Mouse (Mus musculus) kidney, embryonic 16.5 days (tissue): ENCODE data around the gene Rab11fip5. TPM values are rescaled to one million over a fixed set of nuclear protein-coding genes. Genes with fewer than 3 reads are reported as not detected.

Experiments used
- ATAC-seq: fragments of 200-750 bp; cut with Nextera tagmentation; 2 replicates; pipeline ENCODE4 v1.8.0; 2017; ENCODE audit warnings: moderate TSS enrichment; ENCODE audit not compliant: low FRiP score, low TSS enrichment
- H3K27ac ChIP-seq: fragments of 300-500 bp; sonication (generic); 2 replicates; pipeline ENCODE4 v1.5.1; 2014; ENCODE audit warnings: low read length
- H3K27me3 ChIP-seq: fragments of 300-500 bp; sonication (generic); 2 replicates; pipeline ENCODE4 v1.6.1; 2014; ENCODE audit warnings: low read length, control low read depth, mixed read lengths; ENCODE audit not compliant: insufficient read depth
- H3K36me3 ChIP-seq: fragments of 300-500 bp; sonication (generic); 2 replicates; pipeline ENCODE4 v1.6.1; 2014; ENCODE audit warnings: low read length, control low read depth, mixed read lengths; ENCODE audit not compliant: insufficient read depth
- H3K4me1 ChIP-seq: fragments of 300-500 bp; sonication (generic); 2 replicates; pipeline ENCODE4 v1.6.1; 2014; ENCODE audit warnings: low read length, control low read depth, mixed read lengths; ENCODE audit not compliant: insufficient read depth
- H3K4me2 ChIP-seq: fragments of 300-500 bp; sonication (generic); replicated peaks from 2 replicates; pipeline ENCODE4 v1.6.1; 2014; ENCODE audit warnings: low read depth, low read length
- H3K4me3 ChIP-seq: fragments of 300-500 bp; sonication (generic); 2 replicates; pipeline ENCODE4 v1.5.1; 2014; ENCODE audit warnings: mild to moderate bottlenecking, low read length
- H3K9ac ChIP-seq: fragments of 300-500 bp; sonication (generic); replicated peaks from 2 replicates; pipeline ENCODE4 v1.6.1; 2014; ENCODE audit warnings: low read length
- H3K9me3 ChIP-seq: fragments of 300-500 bp; sonication (generic); 2 replicates; pipeline ENCODE4 v1.6.1; 2016; ENCODE audit warnings: low read length, control low read depth
- WGBS: fragments of 180-500 bp; shearing (Covaris S2); extraction: QIAGEN DNeasy Blood & Tissue Kit; methylation state at CpG from one replicate; pipeline ENCODE4 v1.1.7; 2014; 5-methylcytosine and 5-hydroxymethylcytosine counted together
- polyA plus RNA-seq: library from polyadenylated mRNA; unstranded; fragments of >200 nt; fragmentation: Nextera tagmentation; extraction: Ambion mirVana; gene quantifications from 2 replicates; pipeline ENCODE4 v1.2.1, GENCODE M21; 2015

Gene Rab11fip5
- polyA plus RNA-seq, 1 experiment from 2014 or later = 18.9 TPM

DNA sequence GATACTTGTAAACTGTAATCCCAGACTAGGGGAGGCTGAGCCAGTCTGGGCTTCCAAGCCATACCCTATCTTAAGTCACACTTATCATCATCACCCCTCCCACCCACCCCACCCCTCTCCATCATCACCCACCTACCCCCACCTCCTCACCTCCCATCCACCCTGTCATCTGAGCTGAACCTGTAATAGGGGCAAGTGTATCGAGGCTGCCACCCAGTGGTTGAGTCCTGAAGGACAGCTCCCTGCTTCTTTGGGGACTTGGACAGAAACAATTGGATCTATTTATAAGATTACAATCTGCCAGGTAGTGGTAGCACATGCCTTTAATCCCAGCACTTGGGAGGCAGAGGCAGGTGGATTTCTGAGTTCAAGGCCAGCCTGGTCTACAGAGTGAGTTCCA lies 22.7 kb upstream of the Rab11fip5 start:
- no peaks in the 10 kb centered on the region; the same call in 1 of the 2 replicates for H3K27me3 ChIP-seq
- peaks cover 7% of the 10 kb centered on the region; the same call in 1 of the 2 replicates for H3K4me1 ChIP-seq
- no peak overlapping the region for H3K9ac ChIP-seq
- no peaks in the 10 kb centered on the region for H3K36me3 ChIP-seq
- no peak overlapping the region for H3K4me2 ChIP-seq
- no peaks in the 10 kb centered on the region for H3K9me3 ChIP-seq
- 24% methylated on average over 1 of the region's 1 CpGs for WGBS
- no peak overlapping the region for H3K27ac ChIP-seq
- no peak for ATAC-seq
- no peak overlapping the region for H3K4me3 ChIP-seq

GRCm38 (mm10) chr6:85395360-85395759 lies 20.9 kb upstream of the Rab11fip5 start:
- H3K9me3 ChIP-seq = no peaks in the 10 kb centered on the region
- ATAC-seq = no peak
- 82% methylated on average over 2 of the region's 2 CpGs for WGBS

GRCm38 (mm10) chr6:85391803-85392202 lies 17.4 kb upstream of the Rab11fip5 start:
- no peaks in the 10 kb centered on the region for H3K36me3 ChIP-seq
- ATAC-seq = no peak
- 25% methylated on average over 6 of the region's 7 CpGs for WGBS
- no peaks in the 10 kb centered on the region for H3K4me1 ChIP-seq
- no peak overlapping the region for H3K9ac ChIP-seq
- H3K4me2 ChIP-seq = no peak overlapping the region
- peaks cover 4% of the 10 kb centered on the region; the same call in 1 of the 2 replicates for H3K27me3 ChIP-seq
- H3K27ac ChIP-seq = no peak overlapping the region
- no peaks in the 10 kb centered on the region for H3K9me3 ChIP-seq
- no peak overlapping the region for H3K4me3 ChIP-seq

More at GRCm38 (mm10) chr6:85395360-85395759, 20.9 kb upstream of the Rab11fip5 start:
- H3K4me1 ChIP-seq = peaks cover 7% of the 10 kb centered on the region; the same call in 1 of the 2 replicates
- H3K4me3 ChIP-seq = no peak overlapping the region
- H3K27me3 ChIP-seq = no peaks in the 10 kb centered on the region; the same call in 1 of the 2 replicates
- H3K4me2 ChIP-seq = no peak overlapping the region
- H3K36me3 ChIP-seq = no peaks in the 10 kb centered on the region
- H3K27ac ChIP-seq = no peak overlapping the region
- no peak overlapping the region for H3K9ac ChIP-seq

DNA sequence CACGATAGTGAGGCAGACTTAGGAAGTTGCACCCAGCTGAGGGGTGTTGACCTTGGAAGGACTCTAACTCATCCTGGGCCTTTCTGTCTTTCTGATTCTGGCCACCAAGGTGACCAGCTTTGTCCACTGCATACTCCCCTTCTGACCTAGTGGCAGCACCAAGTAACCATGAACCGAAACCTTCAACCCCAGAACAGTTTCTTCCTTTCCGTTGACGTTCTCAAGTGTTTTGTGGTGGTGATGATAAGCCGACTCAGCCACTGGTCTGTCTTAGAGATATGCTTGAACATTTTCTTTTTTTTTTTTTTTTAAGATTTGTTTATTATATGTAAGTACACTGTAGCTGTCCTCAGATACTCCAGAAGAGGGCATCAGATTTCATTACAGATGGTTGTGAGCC lies 14.2 kb upstream of the Rab11fip5 start:
- Histone ChIP-seq H3K4me3 (no peak overlapping the region), H3K4me1 (no peaks in the 10 kb centered on the region), H3K9ac (no peak overlapping the region), H3K27ac (no peak overlapping the region), H3K36me3 (no peaks in the 10 kb centered on the region), H3K9me3 (no peaks in the 10 kb centered on the region), H3K4me2 (no peak overlapping the region), H3K27me3 (peaks cover 4% of the 10 kb centered on the region; the same call in 1 of the 2 replicates)
- 79% methylated on average over 5 of the region's 5 CpGs for WGBS
- ATAC-seq = no peak

DNA sequence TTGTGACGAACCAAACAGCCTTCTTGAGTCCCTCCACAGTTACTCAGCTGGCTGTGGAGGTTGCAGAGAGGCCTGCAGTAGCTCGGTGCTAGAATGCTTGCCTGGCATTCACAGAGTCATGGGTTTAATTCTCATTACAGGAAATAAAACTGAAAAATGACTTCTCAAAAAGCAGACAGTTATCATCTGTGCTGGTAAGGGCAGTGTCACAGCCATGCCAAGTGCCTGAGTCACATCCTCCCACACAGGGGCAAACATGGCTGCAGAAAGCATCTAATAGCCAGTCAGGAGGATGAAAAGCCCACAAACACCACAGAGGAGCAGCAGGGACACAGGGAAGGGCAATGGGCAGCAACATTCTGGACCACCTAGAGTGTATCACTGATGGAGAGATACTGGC lies 8.4 kb upstream of the Rab11fip5 start:
- Histone ChIP-seq H3K27me3 (peaks cover 1% of the 10 kb centered on the region; the same call in 1 of the 2 replicates), H3K4me3 (no peak overlapping the region), H3K4me1 (peaks cover 24% of the 10 kb centered on the region), H3K9me3 (no peaks in the 10 kb centered on the region), H3K9ac (no peak overlapping the region), H3K36me3 (no peaks in the 10 kb centered on the region), H3K27ac (no peak overlapping the region), H3K4me2 (no peak overlapping the region)
- ATAC-seq = no peak
- 76% methylated on average over 2 of the region's 2 CpGs for WGBS

- Histone ChIP-seq H3K27me3 (no peaks in the 10 kb centered on the region; the same call in 1 of the 2 replicates), H3K9me3 (no peaks in the 10 kb centered on the region), H3K27ac (no peak overlapping the region), H3K4me3 (no peak overlapping the region), H3K4me2 (no peak overlapping the region), H3K9ac (no peak overlapping the region), H3K4me1 (peaks cover 24% of the 10 kb centered on the region), H3K36me3 (no peaks in the 10 kb centered on the region)
- ATAC-seq = no peak
- 88% methylated on average over 10 of the region's 10 CpGs for WGBS
Observed at GRCm38 (mm10) chr6:85381648-85382020, 7.2 kb upstream of the Rab11fip5 start.

- peak overlapping the region; percentile 31 for H3K4me2 ChIP-seq
- peak overlapping the region; percentile 7; the same call in 1 of the 2 replicates for H3K4me3 ChIP-seq
- 0 out of 2 replicates have a peak overlapping the region, but pooled peaks have one; percentile 3 for H3K9ac ChIP-seq
- no peaks in the 10 kb centered on the region for H3K36me3 ChIP-seq
- peaks cover 24% of the 10 kb centered on the region for H3K4me1 ChIP-seq
- 15% methylated on average over 17 of the region's 17 CpGs for WGBS
- no peaks in the 10 kb centered on the region for H3K27me3 ChIP-seq
- H3K27ac ChIP-seq = peak overlapping the region; percentile 74
- H3K9me3 ChIP-seq = no peaks in the 10 kb centered on the region
- peak; percentile 77 for ATAC-seq
Observed at GRCm38 (mm10) chr6:85380901-85381647, 6.6 kb upstream of the Rab11fip5 start.

DNA sequence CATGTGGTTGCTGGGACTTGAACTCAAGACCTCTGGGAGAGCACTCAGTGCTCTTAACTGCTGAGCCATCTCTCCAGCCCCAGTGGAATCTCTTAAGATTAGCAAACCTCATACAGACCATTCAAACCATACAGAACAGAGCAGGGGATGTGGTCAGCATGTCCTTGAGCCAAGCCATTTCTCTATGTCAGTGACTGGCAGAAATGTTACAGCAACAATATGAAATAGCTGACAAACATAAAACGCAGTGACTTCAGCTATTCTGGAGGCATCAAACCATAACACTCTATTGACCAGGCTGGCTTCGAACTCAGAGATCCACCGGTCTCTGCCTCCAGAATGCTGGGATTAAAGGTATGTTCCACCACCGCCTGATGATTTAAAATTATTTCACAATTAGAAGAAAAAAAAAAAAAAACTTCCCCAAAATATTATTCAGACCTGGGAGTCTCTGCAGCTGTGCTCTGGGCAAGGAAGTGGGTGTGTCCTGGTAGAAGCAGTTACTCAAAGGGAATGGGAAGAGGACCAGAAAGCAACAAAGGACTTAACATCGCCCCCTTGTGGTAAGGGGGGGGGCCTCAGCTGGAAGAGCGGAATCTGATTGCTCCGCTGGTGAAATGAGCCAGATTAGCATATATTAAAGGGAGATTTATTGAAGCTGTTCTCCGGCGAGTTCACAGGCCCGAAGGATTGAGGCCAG lies 5.9 kb upstream of the Rab11fip5 start:
- WGBS = 28% methylated on average over 10 of the region's 10 CpGs
- ATAC-seq = peak; percentile 89; the same call in 1 of the 2 replicates
- peaks cover 24% of the 10 kb centered on the region for H3K4me1 ChIP-seq
- 0 out of 2 replicates have a peak overlapping the region, but pooled peaks have one; percentile 3 for H3K9ac ChIP-seq
- peak overlapping the region; percentile 7; the same call in 1 of the 2 replicates for H3K4me3 ChIP-seq
- H3K9me3 ChIP-seq = no peaks in the 10 kb centered on the region
- peak overlapping the region; percentile 74; the same call in 1 of the 2 replicates for H3K27ac ChIP-seq
- H3K27me3 ChIP-seq = no peaks in the 10 kb centered on the region
- H3K4me2 ChIP-seq = peak overlapping the region; percentile 31
- H3K36me3 ChIP-seq = no peaks in the 10 kb centered on the region

GRCm38 (mm10) chr6:85378629-85379028 lies 4.2 kb upstream of the Rab11fip5 start:
- peaks cover 28% of the 10 kb centered on the region for H3K4me1 ChIP-seq
- H3K4me3 ChIP-seq = no peak overlapping the region
- 52% methylated on average over 8 of the region's 8 CpGs for WGBS
- H3K27ac ChIP-seq = peak overlapping the region; percentile 68; the same call in 1 of the 2 replicates
- no peaks in the 10 kb centered on the region for H3K9me3 ChIP-seq
- H3K4me2 ChIP-seq = 0 out of 2 replicates have a peak overlapping the region, but pooled peaks have one; percentile 6
- no peaks in the 10 kb centered on the region for H3K27me3 ChIP-seq
- no peak overlapping the region for H3K9ac ChIP-seq
- no peaks in the 10 kb centered on the region for H3K36me3 ChIP-seq
- no peak for ATAC-seq
